ENCODE assay signal across 25 mouse cellular contexts in the genomic region with DNA sequence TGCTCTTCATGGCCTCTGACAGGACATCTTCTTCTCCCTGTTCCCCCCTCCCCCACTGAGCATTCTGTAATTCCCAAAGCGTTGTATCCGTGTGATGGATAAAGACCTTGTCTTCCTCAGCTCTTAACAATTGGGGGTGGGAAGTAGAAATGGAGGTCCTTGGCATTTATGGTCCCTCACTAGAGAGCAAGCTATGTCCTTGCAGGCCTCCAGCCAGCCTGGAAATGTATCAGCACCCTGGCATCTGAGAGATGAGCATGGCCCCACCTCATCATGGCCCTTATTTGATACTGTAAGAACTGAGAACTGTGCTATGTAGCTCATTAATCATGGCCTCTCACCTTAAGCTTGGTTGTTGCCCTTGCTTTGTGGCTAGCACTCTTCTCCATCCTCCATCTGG. TPM values are rescaled to one million over a fixed set of nuclear protein-coding genes. Genes with fewer than 3 reads are reported as not detected.
"Had no signal": no experiment of that assay in that cellular context is flagged by ENCODE, and none has a peak within 500 bp of the region (broad histone marks: within the 10 kb centered on the region; RNA-seq: fewer than 3 reads in every experiment).

No protein-coding gene starts in this region.

- H3K4me3 ChIP-seq: lung, embryonic 15.5 days; megakaryocyte, embryonic 14.5 days; midbrain, embryonic 13.5 days; midbrain, embryonic 15.5 days; neural tube, embryonic 12.5 days; stomach, embryonic 15.5 days had no signal

- H3K9me3 ChIP-seq: lung, embryonic 15.5 days; midbrain, embryonic 13.5 days; midbrain, embryonic 15.5 days; neural tube, embryonic 12.5 days; stomach, embryonic 15.5 days had no signal

- H3K27me3 ChIP-seq: lung, embryonic 15.5 days; midbrain, embryonic 13.5 days; midbrain, embryonic 15.5 days; neural tube, embryonic 12.5 days; stomach, embryonic 15.5 days had no signal

- H3K9ac ChIP-seq: lung, embryonic 15.5 days; midbrain, embryonic 13.5 days; midbrain, embryonic 15.5 days; neural tube, embryonic 12.5 days; stomach, embryonic 15.5 days had no signal

- ATAC-seq: midbrain, embryonic 13.5 days; midbrain, embryonic 15.5 days had no signal

- H3K36me3 ChIP-seq: lung, embryonic 15.5 days; midbrain, embryonic 13.5 days; midbrain, embryonic 15.5 days; neural tube, embryonic 12.5 days; stomach, embryonic 15.5 days had no signal

- DNase-seq: lung, adult 2 months; lung, postnatal 14 days; lung, postnatal 36 days; right cerebral cortex, postnatal 14 days; thymus, adult 2 months; thymus, postnatal 25 days; thymus, postnatal 4 days had no signal

- H3K4me2 ChIP-seq: lung, embryonic 15.5 days; midbrain, embryonic 11.5 days; midbrain, embryonic 13.5 days; midbrain, embryonic 15.5 days; neural tube, embryonic 12.5 days; stomach, embryonic 15.5 days had no signal

- H3K27ac ChIP-seq: macrophage; midbrain, embryonic 13.5 days; midbrain, embryonic 15.5 days; neural tube, embryonic 12.5 days; stomach, embryonic 15.5 days; stomach, postnatal 0 days had no signal

- H3K4me1 ChIP-seq: midbrain, embryonic 15.5 days; stomach, embryonic 15.5 days had no signal

RNA-seq across cellular contexts. Expression of a gene that starts 2.3 kb away (rescaled TPM):
- total RNA-seq: megakaryocyte progenitor cell, adult 5-6 weeks; midbrain, postnatal 0 days; monocyte, adult 5-6 weeks; neutrophil, adult 5-6 weeks had no signal
- polyA plus RNA-seq: lung, embryonic 15.5 days; lung, postnatal 0 days; macrophage; midbrain, embryonic 11.5 days; midbrain, embryonic 13.5 days; midbrain, embryonic 15.5 days; midbrain, postnatal 0 days; neural tube, embryonic 12.5 days; neural tube, embryonic 14.5 days; spleen, adult 2 months; stomach, embryonic 15.5 days; testis, adult 2 months; thymus, adult 2 months; urinary bladder, adult 2 months had no signal

RNA-seq across cellular contexts. Expression of a gene that starts 39.0 kb away (rescaled TPM):
- total RNA-seq: megakaryocyte progenitor cell, adult 5-6 weeks; midbrain, postnatal 0 days; monocyte, adult 5-6 weeks; neutrophil, adult 5-6 weeks had no signal
- polyA plus RNA-seq: lung, adult 2 months; lung, embryonic 15.5 days; lung, postnatal 0 days; macrophage; midbrain, embryonic 11.5 days; midbrain, embryonic 13.5 days; midbrain, embryonic 15.5 days; neural tube, embryonic 12.5 days; neural tube, embryonic 14.5 days; spleen, adult 2 months; stomach, embryonic 15.5 days; stomach, postnatal 0 days; testis, adult 2 months; urinary bladder, adult 2 months had no signal
